Mouse (Mus musculus): Measurements from ENCODE around the gene Esrra. TPM values are rescaled to one million over a fixed set of nuclear protein-coding genes. Genes with fewer than 3 reads are reported as not detected.

Esrra gene
- polyA plus RNA-seq, 1 experiment from 2014 or later, result 13.2 TPM

GRCm38 (mm10) chr19:6861451-6861850, 60.2 kb downstream of the Esrra start:
- Histone ChIP-seq H3K4me1 (ENCODE audit: control insufficient read depth, insufficient read depth, low read length) (no peaks in the 10 kb centered on the region; the same call in 1 of the 2 replicates), H3K27me3 (ENCODE audit: control insufficient read depth, insufficient read depth, low read depth, low read length) (no peaks in the 10 kb centered on the region), H3K9ac (ENCODE audit: low read depth, low read length) (no peak overlapping the region), H3K4me2 (ENCODE audit: low read length) (no peak overlapping the region), H3K36me3 (ENCODE audit: control insufficient read depth, insufficient read depth, low read length) (no peaks in the 10 kb centered on the region), H3K9me3 (replicated peaks; ENCODE audit: control insufficient read depth, low read length, poor library complexity, severe bottlenecking) (no peaks in the 10 kb centered on the region), H3K27ac (ENCODE audit: low read length) (no peak overlapping the region), H3K4me3 (ENCODE audit: low read depth, low read length) (no peak overlapping the region)
- no peak for ATAC-seq
- 93% methylated on average over 4 of the region's 4 CpGs for WGBS

Small RNAs within 50 kb of the gene (microRNA-seq; reads per million reads assigned to microRNA genes)
- gene Mir6990, result 3.4 reads per million, percentile 16 among the genes with 10 or more reads in this experiment

Other genes starting within 250 kb of the Esrra start
- 10.1 and 14.6 TPM in 2 replicates for gene Rps6ka4, start 81.2 kb downstream of the Esrra start, polyA plus RNA-seq (2015; fragmentation: Nextera tagmentation; extraction: Ambion mirVana)
- 0.27 and 0.55 TPM in 2 replicates for gene Ccdc88b, start 63.6 kb downstream of the Esrra start, polyA plus RNA-seq (2015; fragmentation: Nextera tagmentation; extraction: Ambion mirVana)
- 95.3 and 107 TPM in 2 replicates for gene Trmt112, start 12.1 kb downstream of the Esrra start, polyA plus RNA-seq (2015; fragmentation: Nextera tagmentation; extraction: Ambion mirVana)
- 353 and 382 TPM in 2 replicates for gene Prdx5, start 11.7 kb downstream of the Esrra start, polyA plus RNA-seq (2015; fragmentation: Nextera tagmentation; extraction: Ambion mirVana)
- gene Catsperz, start 3.6 kb upstream of the Esrra start, polyA plus RNA-seq (2015; fragmentation: Nextera tagmentation; extraction: Ambion mirVana), result 0.85 and 1.9 TPM in 2 replicates
- gene Kcnk4, start 12.7 kb upstream of the Esrra start, polyA plus RNA-seq (2015; fragmentation: Nextera tagmentation; extraction: Ambion mirVana), result 7.7 and 11.7 TPM in 2 replicates
- gene Bad, start 20.0 kb upstream of the Esrra start, polyA plus RNA-seq (2015; fragmentation: Nextera tagmentation; extraction: Ambion mirVana), result 84.7 and 92.5 TPM in 2 replicates
- 68.8 and 69.7 TPM in 2 replicates for gene Gpr137, start 20.7 kb upstream of the Esrra start, polyA plus RNA-seq (2015; fragmentation: Nextera tagmentation; extraction: Ambion mirVana)
- gene Ppp1r14b, start 53.2 kb upstream of the Esrra start, polyA plus RNA-seq (2015; fragmentation: Nextera tagmentation; extraction: Ambion mirVana), result 111 and 136 TPM in 2 replicates
- gene Plcb3, start 54.7 kb upstream of the Esrra start, polyA plus RNA-seq (2015; fragmentation: Nextera tagmentation; extraction: Ambion mirVana), result 9.7 and 10.7 TPM in 2 replicates
- gene Fkbp2, start 58.7 kb upstream of the Esrra start, polyA plus RNA-seq (2015; fragmentation: Nextera tagmentation; extraction: Ambion mirVana), result 114 and 129 TPM in 2 replicates
- gene Vegfb, start 65.8 kb upstream of the Esrra start, polyA plus RNA-seq (2015; fragmentation: Nextera tagmentation; extraction: Ambion mirVana), result 41.9 and 57.8 TPM in 2 replicates
- 21.6 and 22.9 TPM in 2 replicates for gene Dnajc4, start 70.8 kb upstream of the Esrra start, polyA plus RNA-seq (2015; fragmentation: Nextera tagmentation; extraction: Ambion mirVana)
- 19.4 and 19.6 TPM in 2 replicates for gene Nudt22, start 74.3 kb upstream of the Esrra start, polyA plus RNA-seq (2015; fragmentation: Nextera tagmentation; extraction: Ambion mirVana)
- gene Trpt1, start 74.3 kb upstream of the Esrra start, polyA plus RNA-seq (2015; fragmentation: Nextera tagmentation; extraction: Ambion mirVana), result 17.2 and 17.3 TPM in 2 replicates
- gene Fermt3, start 97.7 kb upstream of the Esrra start, polyA plus RNA-seq (2015; fragmentation: Nextera tagmentation; extraction: Ambion mirVana), result 3.0 and 3.5 TPM in 2 replicates
- 204 and 211 TPM in 2 replicates for gene Stip1, start 118.2 kb upstream of the Esrra start, polyA plus RNA-seq (2015; fragmentation: Nextera tagmentation; extraction: Ambion mirVana)
- 4.4 and 5.9 TPM in 2 replicates for gene Macrod1, start 135.0 kb upstream of the Esrra start, polyA plus RNA-seq (2015; fragmentation: Nextera tagmentation; extraction: Ambion mirVana)
- gene Flrt1, start 183.9 kb upstream of the Esrra start, polyA plus RNA-seq (2015; fragmentation: Nextera tagmentation; extraction: Ambion mirVana), result 11.6 and 12.0 TPM in 2 replicates

Data from midbrain, embryonic 16.5 days (tissue).